Mouse (Mus musculus): ENCODE data around the gene Stk36. TPM values are rescaled to one million over a fixed set of nuclear protein-coding genes. Genes with fewer than 3 reads are reported as not detected.

The Stk36 gene
- polyA plus RNA-seq, 2 experiments, result 7.6 to 9.8 TPM

GRCm38 (mm10) chr1:74600501-74601266, 561 bp upstream of the Stk36 start:
- Histone ChIP-seq H3K27ac (replicated peaks; ENCODE audit: low read depth, low read length) (no peak overlapping the region), H3K4me2 (replicated peaks; ENCODE audit: low read depth, low read length, severe bottlenecking) (peak overlapping the region; percentile 78), H3K9me3 (ENCODE audit: control insufficient read depth, low read length) (no peaks in the 10 kb centered on the region), H3K4me1 (ENCODE audit: control insufficient read depth, insufficient read depth, low read length) (peaks cover 11% of the 10 kb centered on the region), H3K27me3 (ENCODE audit: control insufficient read depth, insufficient read depth, low read length) (no peaks in the 10 kb centered on the region), H3K36me3 (ENCODE audit: control insufficient read depth, insufficient read depth, low read length) (peaks cover 32% of the 10 kb centered on the region), H3K9ac (ENCODE audit: low read depth, low read length, severe bottlenecking) (peak overlapping the region; percentile 83), H3K4me3 (replicated peaks; ENCODE audit: low read length) (peak overlapping the region; percentile 84)
- ATAC-seq (ENCODE audit: low FRiP score, low read depth), result peak; percentile 66
- WGBS, result 10% methylated on average over 21 of the region's 26 CpGs
- TF ChIP-seq POLR2A (IDR thresholded peaks at IDR 0.05; ENCODE audit: borderline replicate concordance, extremely low read depth, insufficient read depth, insufficient read length), result no peak
- no peak for DNase-seq (ENCODE audit: low spot score)

- TF ChIP-seq POLR2A (IDR thresholded peaks at IDR 0.05; ENCODE audit: borderline replicate concordance, extremely low read depth, insufficient read depth, insufficient read length), result no peak
- no peak overlapping the region for H3K4me3 ChIP-seq (replicated peaks; ENCODE audit: low read length)
- H3K4me2 ChIP-seq (replicated peaks; ENCODE audit: low read depth, low read length, severe bottlenecking), result no peak overlapping the region
- H3K9me3 ChIP-seq (ENCODE audit: control insufficient read depth, low read length), result no peaks in the 10 kb centered on the region
- no peak overlapping the region for H3K9ac ChIP-seq (ENCODE audit: low read depth, low read length, severe bottlenecking)
- no peaks in the 10 kb centered on the region for H3K4me1 ChIP-seq (ENCODE audit: control insufficient read depth, insufficient read depth, low read length)
- H3K27me3 ChIP-seq (ENCODE audit: control insufficient read depth, insufficient read depth, low read length), result no peaks in the 10 kb centered on the region
- WGBS, result 91% methylated on average over 1 of the region's 1 CpGs
- 0 out of 2 replicates have a peak, but pooled peaks cover 16% of the 10 kb centered on the region for H3K36me3 ChIP-seq (ENCODE audit: control insufficient read depth, insufficient read depth, low read length)
- no peak overlapping the region for H3K27ac ChIP-seq (replicated peaks; ENCODE audit: low read depth, low read length)
- no peak for ATAC-seq (ENCODE audit: low FRiP score, low read depth)
- DNase-seq (ENCODE audit: low spot score), result no peak
These were observed 22.9 kb downstream of the Stk36 start for GRCm38 (mm10) chr1:74624183-74624582.

GRCm38 (mm10) chr1:74626076-74626475, 24.8 kb downstream of the Stk36 start:
- H3K36me3 ChIP-seq (ENCODE audit: control insufficient read depth, insufficient read depth, low read length), result 0 out of 2 replicates have a peak, but pooled peaks cover 16% of the 10 kb centered on the region
- no peak overlapping the region for H3K4me2 ChIP-seq (replicated peaks; ENCODE audit: low read depth, low read length, severe bottlenecking)
- no peaks in the 10 kb centered on the region for H3K9me3 ChIP-seq (ENCODE audit: control insufficient read depth, low read length)
- no peaks in the 10 kb centered on the region for H3K4me1 ChIP-seq (ENCODE audit: control insufficient read depth, insufficient read depth, low read length)
- ATAC-seq (ENCODE audit: low FRiP score, low read depth), result no peak
- no peak overlapping the region for H3K27ac ChIP-seq (replicated peaks; ENCODE audit: low read depth, low read length)
- H3K27me3 ChIP-seq (ENCODE audit: control insufficient read depth, insufficient read depth, low read length), result no peaks in the 10 kb centered on the region
- WGBS, result 91% methylated on average over 4 of the region's 4 CpGs
- DNase-seq (ENCODE audit: low spot score), result no peak
- no peak overlapping the region for H3K9ac ChIP-seq (ENCODE audit: low read depth, low read length, severe bottlenecking)
- no peak for TF ChIP-seq POLR2A (IDR thresholded peaks at IDR 0.05; ENCODE audit: borderline replicate concordance, extremely low read depth, insufficient read depth, insufficient read length)
- H3K4me3 ChIP-seq (replicated peaks; ENCODE audit: low read length), result no peak overlapping the region

- 51% methylated on average over 7 of the region's 7 CpGs for whole genome bisulfite sequencing
- no peak overlapping the region for H3K4me2 ChIP-seq (replicated peaks; ENCODE audit: low read depth, low read length, severe bottlenecking)
- no peak overlapping the region for H3K4me3 ChIP-seq (replicated peaks; ENCODE audit: low read length)
- no peaks in the 10 kb centered on the region for H3K27me3 ChIP-seq (ENCODE audit: control insufficient read depth, insufficient read depth, low read length)
- TF ChIP-seq POLR2A (IDR thresholded peaks at IDR 0.05; ENCODE audit: borderline replicate concordance, extremely low read depth, insufficient read depth, insufficient read length), result no peak
- no peaks in the 10 kb centered on the region for H3K9me3 ChIP-seq (ENCODE audit: control insufficient read depth, low read length)
- no peak overlapping the region for H3K9ac ChIP-seq (ENCODE audit: low read depth, low read length, severe bottlenecking)
- no peak for ATAC-seq (ENCODE audit: low FRiP score, low read depth)
- no peak for DNase-seq (ENCODE audit: low spot score)
- 0 out of 2 replicates have a peak, but pooled peaks cover 16% of the 10 kb centered on the region for H3K36me3 ChIP-seq (ENCODE audit: control insufficient read depth, insufficient read depth, low read length)
- no peak overlapping the region for H3K27ac ChIP-seq (replicated peaks; ENCODE audit: low read depth, low read length)
- no peaks in the 10 kb centered on the region for H3K4me1 ChIP-seq (ENCODE audit: control insufficient read depth, insufficient read depth, low read length)
These were observed 26.8 kb downstream of the Stk36 start for GRCm38 (mm10) chr1:74628001-74628400.

GRCm38 (mm10) chr1:74632734-74633133, 31.5 kb downstream of the Stk36 start:
- H3K36me3 ChIP-seq (ENCODE audit: control insufficient read depth, insufficient read depth, low read length), result peaks cover 12% of the 10 kb centered on the region
- H3K4me1 ChIP-seq (ENCODE audit: control insufficient read depth, insufficient read depth, low read length), result no peaks in the 10 kb centered on the region
- H3K9me3 ChIP-seq (ENCODE audit: control insufficient read depth, low read length), result no peaks in the 10 kb centered on the region
- H3K9ac ChIP-seq (ENCODE audit: low read depth, low read length, severe bottlenecking), result no peak overlapping the region
- no peak overlapping the region for H3K27ac ChIP-seq (replicated peaks; ENCODE audit: low read depth, low read length)
- H3K4me2 ChIP-seq (replicated peaks; ENCODE audit: low read depth, low read length, severe bottlenecking), result no peak overlapping the region
- TF ChIP-seq POLR2A (IDR thresholded peaks at IDR 0.05; ENCODE audit: borderline replicate concordance, extremely low read depth, insufficient read depth, insufficient read length), result no peak
- ATAC-seq (ENCODE audit: low FRiP score, low read depth) (no peak), DNase-seq (ENCODE audit: low spot score) (no peak)
- no peaks in the 10 kb centered on the region for H3K27me3 ChIP-seq (ENCODE audit: control insufficient read depth, insufficient read depth, low read length)
- WGBS, result 82% methylated on average over 4 of the region's 4 CpGs
- no peak overlapping the region for H3K4me3 ChIP-seq (replicated peaks; ENCODE audit: low read length)
